Mouse (Mus musculus) adrenal gland, adult 18-20 months (tissue): ENCODE data around the gene Slitrk3. TPM values are rescaled to one million over a fixed set of nuclear protein-coding genes. Genes with fewer than 3 reads are reported as not detected.
"Not testable (repeated sequence)": the region's sequence is repeated elsewhere in the genome, so short reads cannot be mapped to it uniquely, and the experiment has no call there.

Experiments used
- DNase-seq, 2 experiments: peaks; one replicate each; pipeline ENCODE4 v3.0.0; 2021 to 2022; ENCODE audit warnings: low spot score in 2 of 2
- long read RNA-seq, 2 experiments: library from polyadenylated mRNA; stranded (forward); transcript quantifications; one replicate each; pipeline ENCODE4 v2.0.0; 2021
- total RNA-seq, 2 experiments: library from RNA; stranded (reverse); gene quantifications; 1 replicate in 1 of 2; 2 replicates in 1 of 2; pipeline ENCODE4 v1.2.3; 2021

Slitrk3 gene
- not detected for total RNA-seq
- long read RNA-seq, experiment 1 = 0 reads
- long read RNA-seq, experiment 2 = 0 reads

DNA sequence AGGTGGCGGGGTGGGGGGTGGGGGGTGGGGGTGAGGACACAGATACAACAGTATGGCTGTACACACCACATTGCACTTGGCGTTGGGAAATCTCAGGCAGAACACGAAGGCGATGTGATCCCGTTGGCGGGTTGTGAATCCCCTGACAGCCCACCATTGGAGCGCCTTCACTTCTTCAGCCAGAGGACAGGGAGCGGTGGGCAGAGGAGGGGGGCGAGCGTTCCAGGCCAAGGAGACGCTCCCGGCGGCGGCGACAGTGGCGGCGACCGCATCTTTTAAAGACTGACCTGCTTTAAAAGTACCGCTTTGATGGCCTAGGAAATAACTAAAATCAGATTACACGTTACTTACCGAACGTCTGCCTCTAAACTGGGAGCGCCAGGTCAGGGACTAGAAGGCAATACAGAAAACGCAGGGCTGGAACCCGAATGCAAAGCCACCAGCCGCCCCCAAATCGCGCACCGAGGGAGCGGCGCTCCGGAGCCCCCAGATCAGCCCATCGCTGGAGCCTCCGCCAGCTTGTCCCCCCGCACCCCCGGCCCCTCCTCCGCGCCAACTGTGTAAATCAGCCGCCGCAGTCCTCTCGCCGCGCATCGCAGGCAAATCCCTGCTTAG lies at the start of gene Slitrk3:
TSS of gene Slitrk3 (minus strand) at position 607 of the 615 bp plus-strand sequence.
- no peak for DNase-seq

DNA sequence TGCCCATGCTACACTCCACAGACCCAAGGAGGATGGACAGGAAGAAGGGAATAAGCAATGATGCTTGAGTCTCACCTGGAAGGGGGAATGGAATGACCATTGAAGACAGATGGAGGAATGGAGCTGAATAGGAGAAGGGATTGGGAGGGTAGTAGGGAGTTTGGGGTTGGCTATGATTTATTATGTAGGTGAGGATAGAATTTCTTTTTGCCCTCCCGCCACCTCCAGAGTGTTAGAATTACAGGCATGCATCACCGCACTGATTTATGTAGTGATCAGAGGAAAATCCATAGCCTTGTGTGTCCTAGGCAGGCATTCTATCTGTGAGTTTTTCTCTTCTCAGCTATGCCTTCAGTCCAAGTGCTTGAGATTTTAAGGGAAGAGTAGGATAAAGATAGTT lies 36.8 kb upstream of the Slitrk3 start:
- DNase-seq = not testable (repeated sequence)

DNA sequence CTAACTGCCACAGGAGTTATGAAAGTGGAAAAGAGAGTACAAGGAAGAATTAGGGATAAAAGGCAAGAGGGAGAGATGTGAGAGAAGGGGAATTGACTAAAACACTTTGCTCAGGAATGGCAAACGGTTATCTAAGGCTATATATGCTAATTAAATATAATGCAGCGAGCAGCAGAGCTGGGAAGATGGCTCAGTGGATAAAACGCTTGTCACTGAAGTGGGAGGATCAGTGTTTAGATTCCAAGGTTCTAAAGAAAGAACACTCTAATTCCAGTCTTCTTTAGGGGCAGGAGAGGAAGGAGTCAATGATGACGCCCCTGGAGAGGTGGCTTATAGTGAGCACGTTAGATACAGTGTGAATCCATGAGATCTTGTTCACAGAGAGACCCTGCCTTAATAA lies 27.0 kb upstream of the Slitrk3 start:
- DNase-seq = no peak

- DNase-seq = peak; percentile 33 to 53
Measured at GRCm38 (mm10) chr3:73065823-73066755, 8.5 kb upstream of the Slitrk3 start.

DNA sequence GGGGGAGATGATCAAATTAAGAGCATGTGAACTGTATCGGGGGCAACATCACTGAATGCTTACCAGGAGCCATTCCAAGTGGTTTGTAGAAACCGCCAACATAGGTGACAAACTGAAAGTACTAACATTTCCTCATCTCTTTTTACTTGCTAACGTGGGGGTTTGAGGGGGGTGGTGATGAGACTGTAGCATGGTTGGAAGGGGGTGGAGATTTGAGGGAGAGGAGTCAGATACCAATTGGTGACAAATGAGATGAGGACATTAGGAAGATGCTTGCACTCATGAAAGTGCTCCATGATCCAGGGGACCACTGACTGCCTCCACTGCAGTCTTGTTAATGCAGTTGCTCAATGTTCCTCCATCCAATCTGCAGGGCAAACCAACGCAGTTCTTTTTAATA lies 587 bp upstream of the Slitrk3 start:
- DNase-seq = no peak

- no peak for DNase-seq
Measured at GRCm38 (mm10) chr3:73056492-73057196, 959 bp downstream of the Slitrk3 start.

DNA sequence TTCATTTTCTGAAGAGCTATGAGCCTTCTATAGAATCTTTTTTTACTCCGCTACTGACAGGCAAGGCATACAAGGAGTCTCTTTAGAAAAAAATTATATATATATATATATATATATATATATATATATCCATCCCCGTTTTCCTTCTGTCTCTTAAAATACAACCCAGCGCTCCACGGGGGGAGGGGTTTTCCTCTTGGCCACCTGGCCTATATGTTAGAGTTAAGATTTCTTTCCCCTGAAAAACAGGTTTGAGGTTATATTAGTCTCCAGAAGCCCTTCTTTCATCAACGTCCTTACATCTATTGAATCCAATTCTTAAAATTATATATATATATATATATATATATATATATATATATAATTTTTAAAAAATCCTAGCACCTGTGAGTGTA lies 1.6 kb downstream of the Slitrk3 start:
- DNase-seq = no peak

GRCm38 (mm10) chr3:73055399-73056043 lies 2.1 kb downstream of the Slitrk3 start:
- no peak for DNase-seq

GRCm38 (mm10) chr3:73053451-73053931 lies 4.1 kb downstream of the Slitrk3 start:
- no peak for DNase-seq

DNA sequence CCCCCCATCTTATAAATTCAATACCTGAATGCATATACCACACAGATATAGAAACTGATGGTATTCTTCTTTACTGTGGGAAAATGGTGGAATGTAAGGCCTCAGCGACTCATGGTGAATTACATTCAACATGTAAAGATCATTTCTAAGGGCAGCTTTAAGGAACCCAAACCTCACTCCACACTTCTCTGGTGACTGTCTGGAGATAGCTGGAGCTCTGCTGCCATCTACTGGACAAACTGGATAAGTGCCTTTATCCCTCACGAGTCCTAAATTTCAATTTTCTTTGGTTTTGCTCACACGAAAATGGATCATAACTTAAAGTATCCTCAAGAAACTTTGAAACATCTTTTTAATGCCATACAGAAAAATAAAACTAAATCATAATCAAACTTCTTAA lies 11.4 kb downstream of the Slitrk3 start:
- DNase-seq = peak; percentile 38 to 47

DNA sequence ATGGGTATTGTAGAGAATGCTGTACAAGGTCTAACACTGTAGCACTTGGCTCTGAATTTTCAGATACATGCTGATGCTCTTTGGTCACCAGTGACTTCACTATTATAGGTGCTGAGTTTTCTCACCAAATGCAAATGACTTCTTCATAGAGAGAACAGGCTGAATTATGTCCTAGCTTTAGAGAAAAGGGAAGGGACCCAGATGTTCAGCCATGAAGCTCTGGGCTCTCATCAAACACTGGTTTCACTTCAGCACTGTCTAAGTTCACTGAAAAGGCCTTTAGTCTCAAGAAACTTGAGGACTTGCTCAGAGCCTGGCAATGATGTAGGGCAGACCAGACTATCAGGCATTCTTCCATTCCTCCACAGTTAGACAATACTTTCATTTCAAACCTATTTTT lies 15.3 kb downstream of the Slitrk3 start:
- DNase-seq = no peak

GRCm38 (mm10) chr3:73006045-73006444 lies 51.6 kb downstream of the Slitrk3 start:
- no peak for DNase-seq

DNA sequence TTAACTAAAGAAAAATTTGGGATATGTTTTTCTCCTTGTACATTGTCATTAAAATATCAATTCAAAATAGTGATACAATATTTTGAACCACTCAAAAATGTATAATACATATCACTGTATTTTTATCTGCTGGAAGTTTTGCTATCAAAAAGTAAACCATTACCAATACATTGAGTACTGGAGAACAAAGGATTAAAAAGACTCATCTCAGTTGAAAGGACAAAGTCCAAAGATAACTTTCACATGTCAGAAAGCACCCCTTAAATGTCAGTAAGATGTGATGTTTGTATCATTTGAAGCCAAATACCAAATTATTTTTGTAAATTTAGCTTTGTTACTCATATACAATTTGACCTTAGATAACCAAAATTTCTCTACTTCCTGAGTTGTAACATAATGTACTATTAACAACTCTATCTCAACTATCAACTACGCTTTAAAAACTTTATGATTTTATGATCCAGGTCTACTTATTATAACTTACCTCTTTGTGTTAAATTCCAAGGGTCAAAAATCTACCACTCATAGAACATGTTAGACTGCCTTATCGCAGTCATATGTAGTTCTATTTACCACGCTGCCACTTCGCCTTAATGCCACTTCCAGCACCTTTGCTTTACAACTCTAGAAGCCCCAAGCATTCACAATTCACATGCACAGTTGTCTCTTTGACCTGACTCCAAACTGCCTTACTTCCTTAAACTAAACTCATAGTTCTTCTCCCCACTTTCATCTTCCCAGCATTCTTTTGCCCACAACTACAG lies 54.5 kb downstream of the Slitrk3 start:
- DNase-seq = no peak

GRCm38 (mm10) chr3:72997517-72997916 lies 60.1 kb downstream of the Slitrk3 start:
- no peak for DNase-seq

Other genes with a start within 250 kb of the Slitrk3 start
- gene Sis, start 89.9 kb downstream of the Slitrk3 start, total RNA-seq = not detected